Mouse (Mus musculus): ENCODE data around the gene Alb. TPM values are rescaled to one million over a fixed set of nuclear protein-coding genes. Genes with fewer than 3 reads are reported as not detected.

Gene Alb
- 15.6 and 20.6 TPM in 2 replicates for polyA plus RNA-seq (2015; fragmentation: Nextera tagmentation; extraction: Ambion mirVana)

DNA sequence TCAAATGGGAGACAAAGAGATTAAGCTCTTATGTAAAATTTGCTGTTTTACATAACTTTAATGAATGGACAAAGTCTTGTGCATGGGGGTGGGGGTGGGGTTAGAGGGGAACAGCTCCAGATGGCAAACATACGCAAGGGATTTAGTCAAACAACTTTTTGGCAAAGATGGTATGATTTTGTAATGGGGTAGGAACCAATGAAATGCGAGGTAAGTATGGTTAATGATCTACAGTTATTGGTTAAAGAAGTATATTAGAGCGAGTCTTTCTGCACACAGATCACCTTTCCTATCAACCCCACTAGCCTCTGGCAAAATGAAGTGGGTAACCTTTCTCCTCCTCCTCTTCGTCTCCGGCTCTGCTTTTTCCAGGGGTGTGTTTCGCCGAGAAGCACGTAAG, at the start of gene Alb:
Gene Alb, plus strand, starts transcription at position 279 of the 400 bp plus-strand sequence.
- H3K4me3 ChIP-seq (ENCODE audit: low read length) = no peak within 1 kb of the TSS
- 71% methylated on average over 8 of the region's 8 CpGs for WGBS
- ATAC-seq (ENCODE audit: low FRiP score, low TSS enrichment) = no peak
- no peaks in the 10 kb centered on the region for H3K36me3 ChIP-seq (ENCODE audit: insufficient read depth, low read length)
- H3K4me1 ChIP-seq (ENCODE audit: insufficient read depth, low read length) = no peaks in the 10 kb centered on the region
- no peaks in the 10 kb centered on the region for H3K27me3 ChIP-seq (ENCODE audit: insufficient read depth, low read length)
- no peaks in the 10 kb centered on the region for H3K9me3 ChIP-seq (ENCODE audit: low read length)
- no peak within 1 kb of the TSS for H3K27ac ChIP-seq (ENCODE audit: low read length)
- H3K9ac ChIP-seq (replicated peaks; ENCODE audit: low read length) = no peak within 1 kb of the TSS
- H3K4me2 ChIP-seq (replicated peaks; ENCODE audit: low read depth, low read length) = no peak within 1 kb of the TSS

DNA sequence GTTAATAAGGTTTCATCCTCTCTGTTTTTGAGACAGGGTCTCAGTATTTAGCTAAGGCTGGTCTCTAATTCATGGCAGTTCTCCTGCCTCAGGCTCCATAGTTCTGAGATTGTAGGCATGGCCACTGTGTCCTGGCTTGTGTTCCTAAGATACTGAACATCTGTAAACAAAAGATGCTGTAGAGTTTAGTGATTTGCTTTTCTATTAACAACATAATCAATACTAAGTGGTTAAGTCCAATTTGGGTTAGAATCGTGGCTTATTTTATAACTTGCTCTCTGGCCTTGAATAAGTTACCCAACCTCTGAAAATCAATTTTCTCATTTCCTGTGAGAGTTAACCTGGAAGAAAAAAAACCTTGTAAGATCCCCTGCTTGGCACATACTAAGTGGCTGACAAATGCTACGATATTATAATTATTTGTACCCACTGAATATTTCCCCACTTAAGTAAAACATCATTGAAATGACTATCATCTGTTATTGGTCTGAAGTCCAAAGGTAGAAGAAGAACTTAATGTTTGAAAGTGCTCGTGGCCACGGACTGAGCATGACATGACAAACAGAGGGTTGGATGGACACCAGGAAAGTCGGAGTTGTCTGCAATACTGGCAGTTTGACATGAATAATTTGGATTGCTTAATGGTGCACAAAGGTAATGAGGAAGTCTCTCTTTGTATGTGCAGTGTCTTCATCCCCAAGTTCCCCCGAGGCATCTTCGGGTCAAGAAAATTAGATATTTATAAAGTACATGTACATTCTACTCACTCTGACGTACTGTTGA, 46.4 kb upstream of the Alb start:
- H3K27ac ChIP-seq (ENCODE audit: low read length) = no peak overlapping the region
- H3K4me3 ChIP-seq (ENCODE audit: low read length) = no peak overlapping the region
- 76% methylated on average over 8 of the region's 8 CpGs for WGBS
- H3K4me2 ChIP-seq (replicated peaks; ENCODE audit: low read depth, low read length) = no peak overlapping the region
- H3K9ac ChIP-seq (replicated peaks; ENCODE audit: low read length) = no peak overlapping the region
- H3K27me3 ChIP-seq (ENCODE audit: insufficient read depth, low read length) = no peaks in the 10 kb centered on the region
- H3K36me3 ChIP-seq (ENCODE audit: insufficient read depth, low read length) = no peaks in the 10 kb centered on the region
- ATAC-seq (ENCODE audit: low FRiP score, low TSS enrichment) = no peak
- H3K4me1 ChIP-seq (ENCODE audit: insufficient read depth, low read length) = no peaks in the 10 kb centered on the region
- H3K9me3 ChIP-seq (ENCODE audit: low read length) = no peaks in the 10 kb centered on the region

DNA sequence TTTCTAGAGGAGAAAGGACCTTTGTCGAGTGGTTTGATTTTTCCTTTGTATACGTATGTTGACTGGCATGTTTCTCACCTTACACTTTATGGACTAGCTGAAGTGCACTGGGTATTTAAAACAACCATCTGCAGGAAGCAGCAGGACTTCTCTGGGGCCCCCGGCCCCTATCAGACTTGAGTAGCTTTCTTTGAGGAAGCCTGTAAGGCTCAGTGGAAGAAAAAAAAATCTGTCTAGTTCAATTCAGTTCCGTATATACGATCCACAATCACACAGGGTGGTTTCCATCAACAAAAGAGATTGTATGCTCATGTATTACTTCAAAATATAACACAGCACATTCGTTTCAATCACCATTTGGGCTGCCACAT, 45.8 kb upstream of the Alb start:
- Histone ChIP-seq H3K36me3 (ENCODE audit: insufficient read depth, low read length) (no peaks in the 10 kb centered on the region), H3K9ac (replicated peaks; ENCODE audit: low read length) (no peak overlapping the region), H3K27me3 (ENCODE audit: insufficient read depth, low read length) (no peaks in the 10 kb centered on the region), H3K4me3 (ENCODE audit: low read length) (no peak overlapping the region), H3K27ac (ENCODE audit: low read length) (no peak overlapping the region), H3K9me3 (ENCODE audit: low read length) (no peaks in the 10 kb centered on the region), H3K4me1 (ENCODE audit: insufficient read depth, low read length) (no peaks in the 10 kb centered on the region), H3K4me2 (replicated peaks; ENCODE audit: low read depth, low read length) (no peak overlapping the region)
- ATAC-seq (ENCODE audit: low FRiP score, low TSS enrichment) = no peak
- WGBS = 48% methylated on average over 6 of the region's 6 CpGs

DNA sequence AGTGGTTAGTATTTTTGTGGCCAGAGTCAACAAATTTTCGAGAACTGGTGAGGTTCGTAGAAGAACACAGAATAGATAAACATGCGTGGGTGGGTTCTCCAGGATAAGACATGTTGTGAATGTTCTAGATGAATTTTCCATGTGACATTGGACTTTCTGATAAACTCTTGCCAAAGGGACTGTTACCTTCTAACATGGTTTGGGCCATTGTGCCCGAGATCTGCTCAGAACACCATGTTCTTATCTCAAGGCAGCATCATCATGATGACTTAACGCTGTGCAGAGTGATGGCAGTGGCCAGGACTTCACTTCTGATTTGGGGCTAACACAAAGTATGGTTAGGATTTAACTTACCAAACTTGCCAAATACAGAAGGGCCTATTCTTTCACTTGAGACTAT, 36.1 kb upstream of the Alb start:
- H3K4me2 ChIP-seq (replicated peaks; ENCODE audit: low read depth, low read length) = no peak overlapping the region
- H3K27me3 ChIP-seq (ENCODE audit: insufficient read depth, low read length) = no peaks in the 10 kb centered on the region

DNA sequence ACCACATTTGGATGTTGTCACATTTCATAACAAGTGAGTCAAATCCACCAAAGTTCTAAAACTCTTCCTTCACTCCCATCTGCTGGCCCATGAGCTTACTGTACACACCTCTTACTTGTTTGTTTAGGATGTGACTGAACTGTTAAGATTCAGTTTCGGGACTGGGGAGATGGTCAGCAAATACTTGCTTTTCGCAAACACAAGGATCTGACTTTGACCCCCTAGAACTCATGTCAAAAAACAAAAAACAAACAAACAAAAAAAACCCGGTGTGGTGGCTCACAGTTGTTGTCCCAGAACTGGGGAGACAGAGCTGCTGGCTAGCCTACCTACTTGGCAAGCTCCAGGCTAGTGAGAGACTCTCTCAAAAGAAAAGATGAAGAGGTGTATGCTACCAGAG, 35.5 kb upstream of the Alb start:
- Histone ChIP-seq H3K27ac (ENCODE audit: low read length) (no peak overlapping the region), H3K4me2 (replicated peaks; ENCODE audit: low read depth, low read length) (no peak overlapping the region), H3K9me3 (ENCODE audit: low read length) (no peaks in the 10 kb centered on the region), H3K4me1 (ENCODE audit: insufficient read depth, low read length) (no peaks in the 10 kb centered on the region), H3K9ac (replicated peaks; ENCODE audit: low read length) (no peak overlapping the region), H3K4me3 (ENCODE audit: low read length) (no peak overlapping the region), H3K27me3 (ENCODE audit: insufficient read depth, low read length) (no peaks in the 10 kb centered on the region), H3K36me3 (ENCODE audit: insufficient read depth, low read length) (no peaks in the 10 kb centered on the region)
- ATAC-seq (ENCODE audit: low FRiP score, low TSS enrichment) = no peak
- WGBS = 80% methylated on average over 3 of the region's 3 CpGs

More for the DNA sequence above, 36.1 kb upstream of the Alb start:
- ATAC-seq (ENCODE audit: low FRiP score, low TSS enrichment) = no peak
- Histone ChIP-seq H3K36me3 (ENCODE audit: insufficient read depth, low read length) (no peaks in the 10 kb centered on the region), H3K9ac (replicated peaks; ENCODE audit: low read length) (no peak overlapping the region), H3K27ac (ENCODE audit: low read length) (no peak overlapping the region), H3K4me1 (ENCODE audit: insufficient read depth, low read length) (no peaks in the 10 kb centered on the region), H3K4me3 (ENCODE audit: low read length) (no peak overlapping the region), H3K9me3 (ENCODE audit: low read length) (no peaks in the 10 kb centered on the region)
- WGBS = 85% methylated on average over 5 of the region's 5 CpGs

DNA sequence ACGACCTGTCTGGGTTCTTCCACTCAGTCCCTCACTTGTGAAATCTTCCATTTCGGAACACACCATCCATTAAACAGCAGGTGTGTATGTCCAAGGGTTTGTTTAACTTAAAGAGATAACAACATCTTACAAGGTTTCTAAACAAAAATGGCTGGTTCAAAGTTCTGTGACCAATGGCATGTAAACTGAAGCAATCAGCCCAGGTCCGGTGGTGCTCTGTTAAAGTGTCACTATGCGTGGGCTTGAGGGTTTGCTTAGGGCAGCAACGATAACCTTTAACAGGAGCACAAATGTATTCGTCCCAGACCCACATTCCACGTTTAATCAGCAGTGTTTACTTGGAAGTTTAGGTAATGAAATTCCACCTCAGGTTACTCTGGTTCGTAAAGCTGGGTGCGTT, 29.6 kb upstream of the Alb start:
- Histone ChIP-seq H3K27me3 (ENCODE audit: insufficient read depth, low read length) (no peaks in the 10 kb centered on the region), H3K36me3 (ENCODE audit: insufficient read depth, low read length) (no peaks in the 10 kb centered on the region), H3K4me2 (replicated peaks; ENCODE audit: low read depth, low read length) (no peak overlapping the region), H3K4me3 (ENCODE audit: low read length) (no peak overlapping the region), H3K4me1 (ENCODE audit: insufficient read depth, low read length) (no peaks in the 10 kb centered on the region), H3K27ac (ENCODE audit: low read length) (no peak overlapping the region), H3K9ac (replicated peaks; ENCODE audit: low read length) (no peak overlapping the region), H3K9me3 (ENCODE audit: low read length) (no peaks in the 10 kb centered on the region)
- 59% methylated on average over 9 of the region's 9 CpGs for WGBS
- no peak for ATAC-seq (ENCODE audit: low FRiP score, low TSS enrichment)

DNA sequence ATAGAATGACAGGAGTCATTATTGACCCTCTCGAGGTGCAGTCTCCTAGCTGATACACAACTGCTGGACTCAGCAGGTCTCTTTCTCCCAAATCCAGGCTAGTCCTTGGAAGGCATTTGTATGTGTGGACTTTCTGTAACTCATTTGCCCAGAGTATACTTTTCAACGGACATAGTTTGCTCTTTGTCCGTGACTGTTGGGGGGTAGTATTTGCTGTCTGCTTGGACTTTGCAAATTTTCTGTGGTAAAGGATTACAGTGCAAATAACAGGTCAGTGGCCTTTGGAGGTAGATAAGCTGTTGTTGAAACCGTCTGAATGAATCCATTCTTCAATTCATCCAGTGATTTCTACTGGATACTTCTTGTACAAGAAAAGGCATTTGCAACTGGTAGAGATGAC, 21.5 kb upstream of the Alb start:
- Histone ChIP-seq H3K9me3 (ENCODE audit: low read length) (no peaks in the 10 kb centered on the region), H3K36me3 (ENCODE audit: insufficient read depth, low read length) (no peaks in the 10 kb centered on the region), H3K27me3 (ENCODE audit: insufficient read depth, low read length) (no peaks in the 10 kb centered on the region), H3K4me3 (ENCODE audit: low read length) (no peak overlapping the region), H3K4me1 (ENCODE audit: insufficient read depth, low read length) (no peaks in the 10 kb centered on the region), H3K9ac (replicated peaks; ENCODE audit: low read length) (no peak overlapping the region), H3K4me2 (replicated peaks; ENCODE audit: low read depth, low read length) (no peak overlapping the region), H3K27ac (ENCODE audit: low read length) (no peak overlapping the region)
- no peak for ATAC-seq (ENCODE audit: low FRiP score, low TSS enrichment)
- 77% methylated on average over 4 of the region's 4 CpGs for WGBS

DNA sequence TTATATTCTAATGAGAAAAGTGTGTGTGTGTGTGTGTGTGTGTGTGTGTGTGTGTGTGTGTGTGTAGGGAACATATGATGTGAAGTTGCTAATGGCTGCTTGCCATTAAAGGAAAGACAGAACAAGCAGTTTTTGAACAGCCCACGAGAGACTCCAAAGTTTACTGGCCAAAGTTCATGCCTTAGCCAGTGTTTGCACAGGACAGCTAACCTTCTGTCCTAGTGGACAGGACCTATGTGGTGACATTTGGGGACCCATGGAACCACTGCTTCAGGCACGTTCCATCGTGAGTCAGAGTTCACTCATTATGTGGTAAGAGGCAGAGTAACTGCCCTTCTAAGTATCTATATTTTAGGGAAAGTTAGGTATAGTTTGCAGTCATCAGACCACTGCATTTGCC, 13.1 kb upstream of the Alb start:
- Histone ChIP-seq H3K27me3 (ENCODE audit: insufficient read depth, low read length) (no peaks in the 10 kb centered on the region), H3K27ac (ENCODE audit: low read length) (no peak overlapping the region), H3K9ac (replicated peaks; ENCODE audit: low read length) (no peak overlapping the region), H3K9me3 (ENCODE audit: low read length) (no peaks in the 10 kb centered on the region), H3K4me2 (replicated peaks; ENCODE audit: low read depth, low read length) (no peak overlapping the region), H3K4me3 (ENCODE audit: low read length) (no peak overlapping the region), H3K36me3 (ENCODE audit: insufficient read depth, low read length) (no peaks in the 10 kb centered on the region), H3K4me1 (ENCODE audit: insufficient read depth, low read length) (no peaks in the 10 kb centered on the region)
- no peak for ATAC-seq (ENCODE audit: low FRiP score, low TSS enrichment)
- WGBS = 90% methylated on average over 3 of the region's 3 CpGs

DNA sequence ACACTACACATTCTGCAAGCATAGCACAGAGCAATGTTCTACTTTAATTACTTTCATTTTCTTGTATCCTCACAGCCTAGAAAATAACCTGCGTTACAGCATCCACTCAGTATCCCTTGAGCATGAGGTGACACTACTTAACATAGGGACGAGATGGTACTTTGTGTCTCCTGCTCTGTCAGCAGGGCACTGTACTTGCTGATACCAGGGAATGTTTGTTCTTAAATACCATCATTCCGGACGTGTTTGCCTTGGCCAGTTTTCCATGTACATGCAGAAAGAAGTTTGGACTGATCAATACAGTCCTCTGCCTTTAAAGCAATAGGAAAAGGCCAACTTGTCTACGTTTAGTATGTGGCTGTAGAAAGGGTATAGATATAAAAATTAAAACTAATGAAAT, 10.7 kb upstream of the Alb start:
- WGBS = 84% methylated on average over 5 of the region's 5 CpGs

DNA sequence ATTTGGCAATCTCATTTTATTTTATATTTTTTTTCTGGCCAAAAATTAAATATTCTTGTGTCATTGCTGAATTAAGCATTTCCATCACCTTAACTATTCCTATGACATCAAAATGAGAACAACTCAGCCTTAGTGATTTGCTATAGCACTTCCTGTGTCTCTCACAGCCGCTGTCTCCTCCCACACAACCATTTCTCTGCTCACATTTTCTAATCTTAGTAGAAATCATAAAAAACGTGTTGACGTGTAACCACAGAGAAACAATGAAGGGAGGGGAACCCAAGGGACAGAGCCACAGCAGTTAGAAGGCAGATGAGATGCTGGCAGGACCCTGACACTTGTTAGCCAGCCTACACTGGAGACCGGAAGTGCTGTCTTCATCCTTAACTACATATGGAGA, 8.0 kb upstream of the Alb start:
- Histone ChIP-seq H3K27me3 (ENCODE audit: insufficient read depth, low read length) (no peaks in the 10 kb centered on the region), H3K4me3 (ENCODE audit: low read length) (no peak overlapping the region), H3K9me3 (ENCODE audit: low read length) (no peaks in the 10 kb centered on the region), H3K27ac (ENCODE audit: low read length) (no peak overlapping the region), H3K4me1 (ENCODE audit: insufficient read depth, low read length) (no peaks in the 10 kb centered on the region), H3K4me2 (replicated peaks; ENCODE audit: low read depth, low read length) (no peak overlapping the region), H3K36me3 (ENCODE audit: insufficient read depth, low read length) (no peaks in the 10 kb centered on the region), H3K9ac (replicated peaks; ENCODE audit: low read length) (no peak overlapping the region)
- ATAC-seq (ENCODE audit: low FRiP score, low TSS enrichment) = no peak
- 41% methylated on average over 4 of the region's 4 CpGs for whole genome bisulfite sequencing

More for the DNA sequence above, 10.7 kb upstream of the Alb start:
- no peak overlapping the region for H3K27ac ChIP-seq (ENCODE audit: low read length)
- no peak overlapping the region for H3K9ac ChIP-seq (replicated peaks; ENCODE audit: low read length)
- no peak for ATAC-seq (ENCODE audit: low FRiP score, low TSS enrichment)
- no peak overlapping the region for H3K4me2 ChIP-seq (replicated peaks; ENCODE audit: low read depth, low read length)
- no peaks in the 10 kb centered on the region for H3K36me3 ChIP-seq (ENCODE audit: insufficient read depth, low read length)
- no peaks in the 10 kb centered on the region for H3K27me3 ChIP-seq (ENCODE audit: insufficient read depth, low read length)
- no peaks in the 10 kb centered on the region for H3K9me3 ChIP-seq (ENCODE audit: low read length)
- H3K4me1 ChIP-seq (ENCODE audit: insufficient read depth, low read length) = no peaks in the 10 kb centered on the region
- no peak overlapping the region for H3K4me3 ChIP-seq (ENCODE audit: low read length)

Data from kidney, embryonic 16.5 days (tissue).